Mouse (Mus musculus) erythroid progenitor cell, adult 5-6 weeks (primary cell): ENCODE measurements around the gene Naip2. TPM values are rescaled to one million over a fixed set of nuclear protein-coding genes. Genes with fewer than 3 reads are reported as not detected.

ENCODE experiments used
- ATAC-seq: replicated peaks from 2 replicates; pipeline ENCODE4 v1.8.0; 2016; ENCODE audit warnings: moderate number of reproducible peaks, mild to moderate bottlenecking, moderate TSS enrichment, inconsistent platforms; ENCODE audit not compliant: poor library complexity, low FRiP score, severe bottlenecking
- total RNA-seq, 2 experiments: library from RNA; stranded (forward) in 1 of 2; stranded (reverse) in 1 of 2; fragments of 150-400 nt in 1 of 2; fragments of 186-747, 209-891 nt in 1 of 2; gene quantifications; 2 replicates each; pipeline versions ENCODE4 v1.2.3 to v1.2.4; 2015 to 2017; ENCODE audit warnings: low replicate concordance in 2 of 2

Naip2 gene
- total RNA-seq, 2 experiments from 2014 or later = 3.3 to 6.7 TPM

DNA sequence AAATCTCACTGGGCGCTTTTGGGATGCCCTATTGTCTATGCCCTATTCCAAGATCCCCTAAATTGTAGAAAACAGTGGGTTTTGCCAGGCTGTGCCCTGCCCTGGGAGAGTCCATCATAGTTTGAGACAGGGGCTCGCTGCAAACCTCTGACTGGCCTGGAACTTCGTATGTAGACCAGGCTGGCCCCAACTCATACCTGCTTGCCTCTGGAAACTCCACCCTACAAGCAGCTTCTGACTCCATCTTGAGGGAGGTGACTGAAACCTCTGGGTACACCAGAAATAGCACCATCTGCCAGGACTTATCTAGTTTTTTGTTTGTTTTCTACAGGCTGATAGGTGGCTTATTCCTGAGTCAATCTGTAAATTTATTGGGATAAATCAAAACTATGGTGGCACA lies 77.9 kb downstream of the Naip2 start:
- ATAC-seq = no peak

DNA sequence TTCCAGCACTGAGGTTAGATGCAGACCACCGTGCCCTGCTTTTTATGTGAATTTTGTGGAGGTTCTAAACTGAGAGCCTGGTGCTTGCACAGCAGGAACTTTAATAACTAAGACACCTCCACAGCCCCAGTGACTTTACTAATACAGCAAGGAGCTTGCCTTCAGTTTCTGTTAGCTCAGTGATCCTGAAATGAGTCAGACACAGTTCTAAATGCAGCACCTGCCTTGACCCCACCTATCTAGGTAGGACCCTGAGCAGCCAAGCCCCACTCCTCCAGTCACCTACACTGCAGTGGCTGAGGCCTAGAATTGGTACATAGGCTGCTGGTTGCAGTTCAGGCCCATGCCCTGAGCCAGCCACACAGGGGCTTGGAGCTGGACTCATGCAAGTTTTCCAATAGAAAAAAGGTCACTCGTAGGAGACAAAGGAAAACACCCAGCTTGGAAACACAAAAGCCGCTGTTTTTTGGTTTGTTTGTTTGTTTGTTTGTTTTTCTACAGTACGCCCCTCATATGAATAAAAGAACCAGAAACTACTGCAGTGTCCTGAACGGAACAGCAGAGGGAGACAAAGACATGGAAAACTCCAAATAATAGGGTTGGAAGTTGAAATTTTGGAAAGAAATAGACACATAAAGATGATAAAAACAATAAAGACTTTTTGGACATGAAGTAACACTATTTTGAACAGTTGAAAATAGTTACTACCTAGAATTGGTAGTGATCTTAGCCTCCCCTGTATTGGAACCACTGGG lies 89.5 kb downstream of the Naip2 start:
- no peak for ATAC-seq

DNA sequence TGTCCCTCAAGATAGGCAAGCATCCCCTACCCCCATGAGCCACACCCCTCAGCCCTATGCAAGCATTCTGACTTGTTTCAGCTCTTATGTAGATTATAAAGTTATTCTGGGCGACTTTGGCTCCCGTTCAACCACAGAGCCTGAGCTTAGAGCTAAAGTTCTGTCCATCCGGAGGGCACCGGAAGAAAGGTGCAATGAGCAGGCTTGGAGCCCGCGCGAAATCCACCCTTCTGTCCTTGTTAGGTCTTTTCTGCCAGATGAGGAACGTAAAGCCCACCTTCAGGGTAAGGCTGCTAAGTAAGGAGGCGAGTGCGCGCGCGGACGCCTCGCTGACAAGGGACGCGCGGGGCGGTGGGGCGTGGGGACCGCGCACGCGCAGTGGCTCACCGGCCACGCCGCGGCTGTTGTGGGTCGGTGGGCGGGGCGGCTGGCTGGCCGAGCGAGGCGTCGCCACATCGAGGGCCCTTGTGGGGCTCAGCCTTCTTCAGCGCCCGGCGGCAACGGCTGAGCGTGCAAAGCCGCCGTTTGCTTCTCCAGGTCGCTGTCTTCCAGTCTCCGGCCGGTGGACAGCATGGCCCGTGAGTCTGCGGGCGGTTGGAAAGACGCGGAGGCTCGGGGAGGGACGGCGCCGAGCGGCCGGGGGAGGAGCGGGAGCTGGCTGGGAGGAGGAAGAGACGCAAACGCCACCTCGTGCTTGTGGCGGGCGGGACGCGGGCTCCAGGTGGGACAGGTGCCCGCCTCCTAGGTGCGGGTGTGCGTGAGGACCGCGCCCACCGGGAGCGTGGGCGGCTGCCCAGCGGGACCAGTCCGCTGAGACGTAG lies 94.0 kb downstream of the Naip2 start, which contains the start of gene Serf1:
Gene Serf1, plus strand, starts transcription at position 361 of the 821 bp plus-strand sequence.
- no peak for ATAC-seq

DNA sequence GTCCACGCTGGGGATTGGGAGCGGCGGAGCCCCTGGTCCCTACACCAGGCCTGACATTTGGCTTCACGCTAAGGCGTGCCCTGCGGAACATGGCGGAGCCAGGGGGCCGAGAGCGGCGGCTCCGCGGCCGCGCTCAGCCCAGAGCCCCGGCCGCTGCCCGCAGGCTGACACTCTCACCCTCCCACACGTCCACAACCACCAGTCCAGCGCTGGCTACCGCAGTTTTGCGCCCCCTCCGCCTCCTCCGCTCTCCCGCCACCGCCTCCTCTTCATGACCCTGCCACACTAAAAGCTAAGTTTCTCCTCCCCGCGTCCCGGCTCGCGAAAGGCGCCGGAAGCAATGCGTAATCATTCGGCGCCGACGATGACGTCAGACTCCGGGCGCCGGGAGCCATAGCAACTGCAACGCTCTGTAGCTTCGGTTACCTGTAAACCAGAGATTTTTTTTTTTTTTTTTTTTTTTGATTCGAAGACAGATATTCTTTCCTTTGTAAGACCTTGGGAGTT lies 98.1 kb downstream of the Naip2 start, which contains the start of gene Bdp1:
Gene Bdp1, minus strand, starts transcription at position 323 of the 507 bp plus-strand sequence.
- ATAC-seq = peak; percentile 82

DNA sequence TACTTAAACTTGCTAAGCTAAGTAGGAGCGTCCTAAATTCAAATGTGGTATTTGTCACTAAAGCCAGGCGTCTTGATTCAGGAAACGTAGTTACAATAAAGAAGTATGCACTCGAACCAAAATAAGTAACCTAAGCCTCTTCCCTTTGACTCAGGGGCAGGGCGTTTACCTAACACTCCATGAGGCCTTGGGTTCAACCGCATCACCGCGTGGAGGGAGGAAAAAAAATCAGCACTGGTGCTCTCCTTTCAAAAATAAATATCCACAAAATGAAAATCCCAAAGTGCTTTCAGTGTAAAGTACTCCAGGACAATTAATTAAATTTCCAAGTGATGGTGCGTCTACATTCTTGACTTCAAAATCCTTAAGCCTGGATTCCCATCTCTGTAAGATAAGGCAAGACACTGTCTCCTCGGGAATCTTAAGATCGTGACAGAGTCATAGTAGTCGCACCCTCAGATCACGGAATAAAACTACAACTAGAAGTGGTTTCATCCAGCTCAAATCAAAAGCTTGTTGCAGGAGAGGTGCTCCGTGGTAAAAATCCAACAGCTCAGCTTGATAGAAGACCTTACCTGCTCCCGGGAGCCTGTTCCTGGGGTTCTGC lies 98.7 kb downstream of the Naip2 start:
- ATAC-seq = peak; percentile 57

DNA sequence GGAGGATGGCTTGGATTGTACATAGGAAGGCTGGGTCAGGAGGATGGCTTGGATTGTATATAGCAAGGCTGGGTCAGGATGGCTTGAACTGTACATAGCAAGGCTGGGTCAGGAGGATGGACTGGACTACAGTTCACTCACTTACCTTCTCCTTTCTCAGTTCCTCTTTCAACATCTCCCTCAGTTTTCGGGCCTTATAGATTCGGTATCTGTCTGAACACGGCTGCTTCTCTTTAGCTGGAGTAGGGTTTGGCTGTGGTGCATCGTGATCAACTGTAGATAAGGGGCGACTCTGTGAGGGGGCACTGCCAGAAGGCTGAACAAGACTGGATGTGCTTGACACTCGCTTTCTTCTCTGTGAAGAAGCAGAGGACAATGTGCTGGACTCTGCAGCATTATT lies 103.1 kb downstream of the Naip2 start:
- ATAC-seq = no peak

Other genes starting within 250 kb of the Naip2 start
- 10.9 TPM in 1 of 2 replicates, not detected in the other for gene Mccc2, start 186.5 kb downstream of the Naip2 start, total RNA-seq (2015; ENCODE audit: low replicate concordance)
- gene Mccc2, start 186.5 kb downstream of the Naip2 start, total RNA-seq (2017; ENCODE audit: low replicate concordance) = 0.77 and 3.0 TPM in 2 replicates
- 25.9 and 26.8 TPM in 2 replicates for gene Bdp1, start 98.0 kb downstream of the Naip2 start, total RNA-seq (2015; ENCODE audit: low replicate concordance)
- gene Bdp1, start 98.0 kb downstream of the Naip2 start, total RNA-seq (2017; ENCODE audit: low replicate concordance) = 55.7 and 56.3 TPM in 2 replicates
- gene Serf1, start 94.1 kb downstream of the Naip2 start, total RNA-seq (2015; ENCODE audit: low replicate concordance) = 13.0 TPM in 1 of 2 replicates, not detected in the other
- gene Serf1, start 94.1 kb downstream of the Naip2 start, total RNA-seq (2017; ENCODE audit: low replicate concordance) = not detected in 2 replicates
- gene Smn1, start 77.2 kb downstream of the Naip2 start, total RNA-seq (2015; ENCODE audit: low replicate concordance) = 19.3 and 34.2 TPM in 2 replicates
- 1.7 and 28.6 TPM in 2 replicates for gene Smn1, start 77.2 kb downstream of the Naip2 start, total RNA-seq (2017; ENCODE audit: low replicate concordance)
- gene Naip5, start 44.2 kb upstream of the Naip2 start, total RNA-seq (2015; ENCODE audit: low replicate concordance) = 4.6 and 4.7 TPM in 2 replicates
- gene Naip5, start 44.2 kb upstream of the Naip2 start, total RNA-seq (2017; ENCODE audit: low replicate concordance) = 0.83 and 2.3 TPM in 2 replicates
- 3.6 and 4.6 TPM in 2 replicates for gene Naip6, start 115.6 kb upstream of the Naip2 start, total RNA-seq (2015; ENCODE audit: low replicate concordance)
- gene Naip6, start 115.6 kb upstream of the Naip2 start, total RNA-seq (2017; ENCODE audit: low replicate concordance) = 1.3 and 1.4 TPM in 2 replicates